ENCODE assay signal across 27 mouse cellular contexts in the genomic region with DNA sequence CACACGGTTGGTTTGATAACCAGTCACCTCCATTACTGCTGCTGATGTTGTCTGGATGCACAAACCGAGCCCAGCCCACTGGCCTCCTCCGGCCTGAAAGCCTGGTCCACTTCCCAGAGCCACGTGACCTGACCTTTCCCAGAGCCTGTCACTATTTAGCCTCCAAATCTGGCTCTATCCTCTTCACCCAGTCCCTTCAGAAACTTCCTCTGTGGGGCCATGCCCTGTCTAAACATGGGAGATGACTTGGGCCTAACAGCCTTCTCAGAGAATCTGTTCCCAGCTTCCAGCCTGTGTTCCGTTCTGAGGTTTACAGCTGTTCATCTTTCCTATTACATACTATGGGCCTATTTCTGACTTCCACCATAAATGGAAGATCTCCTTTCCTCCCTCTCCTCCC. TPM values are rescaled to one million over a fixed set of nuclear protein-coding genes. Genes with fewer than 3 reads are reported as not detected.
DNase-seq lines count a peak whose midpoint lies in the region; ATAC-seq and TF ChIP-seq lines count a peak whose summit lies in the region.
"Had no signal": no experiment of that assay in that cellular context is flagged by ENCODE, and none has a peak within 500 bp of the region (broad histone marks: within the 10 kb centered on the region; RNA-seq: fewer than 3 reads in every experiment).

No protein-coding gene starts in this region.

- H3K27ac ChIP-seq in kidney, embryonic 16.5 days (ENCODE audit: low read length): 0 out of 2 replicates have a peak overlapping the region, but pooled peaks have one; percentile 17
- H3K27ac ChIP-seq in heart, postnatal 0 days (ENCODE audit: low read depth): peak overlapping the region; percentile 13; the same call in 1 of the 2 replicates
- H3K27ac ChIP-seq: forebrain, embryonic 13.5 days; hindbrain, postnatal 0 days; kidney, postnatal 0 days; liver, embryonic 13.5 days; neural tube, embryonic 15.5 days had no signal

- no peak for DNase-seq in frontal cortex, postnatal 10 days (ENCODE audit: low spot score in 2 of 2)
- no peak for DNase-seq in kidney, postnatal 36 days
- DNase-seq in adipocyte (ENCODE audit: low spot score): peak; percentile 56
- no peak for DNase-seq in heart, postnatal 0 days (ENCODE audit: low spot score)
- DNase-seq in Muller cell, postnatal 12 days (ENCODE audit: inconsistent ontology term): no peak
- no peak for DNase-seq in cerebellum, postnatal 14 days
- DNase-seq: adrenal gland, postnatal 14 days; cerebellum, adult 2 months; kidney, adult 11 months; liver, embryonic 13.5 days; lung, embryonic 14.5 days; midbrain, embryonic 14.5 days; thymus, adult 2 months had no signal

- H3K9me3 ChIP-seq in kidney, embryonic 16.5 days (ENCODE audit: low read length): no peaks in the 10 kb centered on the region
- H3K9me3 ChIP-seq in heart, postnatal 0 days (replicated peaks; ENCODE audit: control insufficient read depth, low read length): no peaks in the 10 kb centered on the region
- H3K9me3 ChIP-seq: forebrain, embryonic 13.5 days; liver, embryonic 13.5 days; neural tube, embryonic 15.5 days had no signal

- WGBS in kidney, embryonic 16.5 days: 47% methylated on average over 5 of the region's 5 CpGs
- 53% methylated on average over 5 of the region's 5 CpGs for WGBS in heart, postnatal 0 days

- H3K36me3 ChIP-seq in kidney, embryonic 16.5 days (ENCODE audit: insufficient read depth, low read length): no peaks in the 10 kb centered on the region
- H3K36me3 ChIP-seq in heart, postnatal 0 days (replicated peaks; ENCODE audit: control insufficient read depth, insufficient read depth, low read length): no peaks in the 10 kb centered on the region
- H3K36me3 ChIP-seq: liver, embryonic 13.5 days; neural tube, embryonic 15.5 days had no signal

- no peak overlapping the region for H3K4me2 ChIP-seq in kidney, embryonic 16.5 days (replicated peaks; ENCODE audit: low read depth, low read length)
- no peak overlapping the region for H3K4me2 ChIP-seq in heart, postnatal 0 days (ENCODE audit: low read depth, low read length)
- H3K4me2 ChIP-seq: forebrain, embryonic 13.5 days; liver, embryonic 13.5 days; lung, embryonic 14.5 days; neural tube, embryonic 15.5 days had no signal

- TF ChIP-seq CTCF in heart, postnatal 0 days (IDR thresholded peaks at IDR 0.05; ENCODE audit: low read depth): no peak

- H3K9ac ChIP-seq in kidney, embryonic 16.5 days (replicated peaks; ENCODE audit: low read length): no peak overlapping the region
- no peak overlapping the region for H3K9ac ChIP-seq in heart, postnatal 0 days (replicated peaks; ENCODE audit: low read depth, low read length)
- H3K9ac ChIP-seq: forebrain, embryonic 13.5 days; liver, embryonic 13.5 days; lung, embryonic 14.5 days; neural tube, embryonic 15.5 days had no signal

- peak; percentile 27; the same call in 1 of the 2 replicates for ATAC-seq in frontal cortex, adult (ENCODE audit: low TSS enrichment)
- no peak for ATAC-seq in kidney, embryonic 16.5 days (ENCODE audit: low FRiP score, low TSS enrichment)
- ATAC-seq in heart, postnatal 0 days (ENCODE audit: insufficient read depth, low read depth): no peak
- ATAC-seq: activated CD4-positive, CD25-positive, alpha-beta regulatory T cell, adult 4 months; CD4-positive, CD25-positive, alpha-beta regulatory T cell, adult 4 months; forebrain, embryonic 13.5 days had no signal

- no peak overlapping the region for H3K4me3 ChIP-seq in kidney, embryonic 16.5 days (ENCODE audit: low read length)
- H3K4me3 ChIP-seq in heart, postnatal 0 days (ENCODE audit: low read depth, low read length): no peak overlapping the region
- H3K4me3 ChIP-seq: erythroblast, embryonic 14.5 days; forebrain, embryonic 13.5 days; liver, embryonic 13.5 days; myocyte; neural tube, embryonic 15.5 days had no signal

- H3K4me1 ChIP-seq in kidney, embryonic 16.5 days (ENCODE audit: insufficient read depth, low read length): peaks cover 15% of the 10 kb centered on the region
- no peaks in the 10 kb centered on the region for H3K4me1 ChIP-seq in heart, postnatal 0 days (ENCODE audit: control insufficient read depth, insufficient read depth)

- H3K27me3 ChIP-seq in kidney, embryonic 16.5 days (ENCODE audit: insufficient read depth, low read length): no peaks in the 10 kb centered on the region
- no peaks in the 10 kb centered on the region for H3K27me3 ChIP-seq in heart, postnatal 0 days (ENCODE audit: control insufficient read depth, insufficient read depth, low read length)
- H3K27me3 ChIP-seq: forebrain, embryonic 13.5 days; neural tube, embryonic 15.5 days had no signal

- no peak for TF ChIP-seq EP300 in heart, postnatal 0 days (IDR thresholded peaks at IDR 0.05; ENCODE audit: low read depth)

RNA-seq across cellular contexts. Expression of a gene that starts 1.5 kb away (rescaled TPM):
- polyA plus RNA-seq in kidney, embryonic 16.5 days (2015; fragmentation: Nextera tagmentation; extraction: Ambion mirVana): 0.50 and 0.53 TPM in 2 replicates
- 0.12 TPM in 1 of 2 replicates, not detected in the other for total RNA-seq in heart, postnatal 0 days (2014; rRNA removed; ENCODE audit: low replicate concordance)
- polyA plus RNA-seq in heart, postnatal 0 days (2015; fragmentation: Nextera tagmentation; extraction: Ambion mirVana): 0.51 and 0.61 TPM in 2 replicates
- total RNA-seq: common myeloid progenitor, adult 5-6 weeks had no signal
- polyA plus RNA-seq: activated CD4-positive, CD25-positive, alpha-beta regulatory T cell, adult 4 months; erythroblast, embryonic 14.5 days had no signal

RNA-seq across cellular contexts. Expression of a gene that starts 11.6 kb away (rescaled TPM):
- 4.5 and 5.4 TPM in 2 replicates for polyA plus RNA-seq in kidney, embryonic 16.5 days (2015; fragmentation: Nextera tagmentation; extraction: Ambion mirVana)
- 2.0 and 2.5 TPM in 2 replicates for total RNA-seq in heart, postnatal 0 days (2014; rRNA removed; ENCODE audit: low replicate concordance)
- polyA plus RNA-seq in heart, postnatal 0 days (2015; fragmentation: Nextera tagmentation; extraction: Ambion mirVana): 1.6 and 1.8 TPM in 2 replicates
- total RNA-seq: hematopoietic stem cell, adult 5-6 weeks had no signal

RNA-seq across cellular contexts. Expression of a gene that starts 27.9 kb away (rescaled TPM):
- polyA plus RNA-seq in kidney, embryonic 16.5 days (2015; fragmentation: Nextera tagmentation; extraction: Ambion mirVana): 91.1 and 94.0 TPM in 2 replicates
- total RNA-seq in heart, postnatal 0 days (2014; rRNA removed; ENCODE audit: low replicate concordance): 82.6 and 106 TPM in 2 replicates
- polyA plus RNA-seq in heart, postnatal 0 days (2015; fragmentation: Nextera tagmentation; extraction: Ambion mirVana): 38.0 and 38.4 TPM in 2 replicates

RNA-seq across cellular contexts. Expression of a gene that starts 45.7 kb away (rescaled TPM):
- polyA plus RNA-seq in kidney, embryonic 16.5 days (2015; fragmentation: Nextera tagmentation; extraction: Ambion mirVana): 17.5 and 18.0 TPM in 2 replicates
- not detected in 2 replicates for total RNA-seq in heart, postnatal 0 days (2014; rRNA removed; ENCODE audit: low replicate concordance)
- polyA plus RNA-seq in heart, postnatal 0 days (2015; fragmentation: Nextera tagmentation; extraction: Ambion mirVana): 0.16 and 0.36 TPM in 2 replicates
- total RNA-seq: megakaryocyte, adult 5-6 weeks had no signal
- polyA plus RNA-seq: erythroblast, embryonic 14.5 days; spleen, adult 2 months had no signal

RNA-seq across cellular contexts. Expression of a gene that starts 58.0 kb away (rescaled TPM):
- polyA plus RNA-seq in kidney, embryonic 16.5 days (2015; fragmentation: Nextera tagmentation; extraction: Ambion mirVana): 33.5 and 35.1 TPM in 2 replicates
- 55.7 and 100 TPM in 2 replicates for total RNA-seq in heart, postnatal 0 days (2014; rRNA removed; ENCODE audit: low replicate concordance)
- 41.6 and 44.9 TPM in 2 replicates for polyA plus RNA-seq in heart, postnatal 0 days (2015; fragmentation: Nextera tagmentation; extraction: Ambion mirVana)
